Mouse (Mus musculus) cerebellum, postnatal 36 days (tissue): ENCODE measurements around the gene Wfdc16.
"Not testable (repeated sequence)": the region's sequence is repeated elsewhere in the genome, so short reads cannot be mapped to it uniquely, and the experiment has no call there.

Experiments
- DNase-seq, 2 experiments: peaks; one replicate each; pipeline ENCODE4 v3.0.0; 2021 to 2022; ENCODE audit warnings: mixed read lengths in 2 of 2

Wfdc16 gene

DNA sequence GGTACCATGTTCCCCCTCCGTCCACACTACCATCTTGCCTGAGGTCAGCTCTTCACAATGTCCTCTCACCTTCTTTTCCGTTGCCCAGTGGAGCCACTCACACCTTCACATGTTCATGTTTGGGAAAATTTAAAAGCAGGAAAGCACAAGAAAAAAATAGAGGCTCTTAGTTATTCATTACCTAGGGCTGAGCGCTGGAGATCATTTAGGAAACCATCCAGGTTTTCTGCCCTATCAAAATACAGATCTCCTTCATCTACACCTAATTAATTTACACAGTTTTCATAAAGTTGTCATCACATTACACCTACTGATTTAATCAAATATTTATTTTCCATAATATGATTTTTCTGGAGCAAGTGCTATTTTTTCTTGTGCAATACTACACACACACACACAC, at the start of gene Wfdc16:
TSS of gene Wfdc16 (minus strand) at position 101 of the 400 bp plus-strand sequence.
- DNase-seq = no peak

DNA sequence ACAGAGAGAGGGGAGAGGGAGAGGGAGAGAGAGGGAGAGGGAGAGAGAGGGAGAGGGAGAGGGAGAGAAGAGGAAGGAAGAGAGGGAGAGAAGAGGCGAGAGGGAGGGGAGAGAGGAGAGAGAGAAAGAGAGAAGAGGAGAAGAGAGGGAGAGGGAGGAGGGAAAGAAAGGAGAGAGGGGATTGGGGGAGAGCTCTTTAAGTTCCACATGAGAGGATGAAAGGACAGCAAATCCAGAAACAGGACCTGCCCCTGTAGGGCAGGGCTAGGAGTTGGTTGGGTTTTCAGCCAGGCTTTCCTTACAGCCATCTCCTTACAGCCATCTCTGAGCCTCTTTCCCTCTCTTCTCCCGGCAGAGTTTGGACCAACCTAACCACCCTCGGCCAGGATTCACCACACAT, 46.2 kb upstream of the Wfdc16 start, which contains the start of gene Wfdc13:
TSS of gene Wfdc13 (plus strand) at position 301 of the 400 bp plus-strand sequence.
- no peak for DNase-seq

DNA sequence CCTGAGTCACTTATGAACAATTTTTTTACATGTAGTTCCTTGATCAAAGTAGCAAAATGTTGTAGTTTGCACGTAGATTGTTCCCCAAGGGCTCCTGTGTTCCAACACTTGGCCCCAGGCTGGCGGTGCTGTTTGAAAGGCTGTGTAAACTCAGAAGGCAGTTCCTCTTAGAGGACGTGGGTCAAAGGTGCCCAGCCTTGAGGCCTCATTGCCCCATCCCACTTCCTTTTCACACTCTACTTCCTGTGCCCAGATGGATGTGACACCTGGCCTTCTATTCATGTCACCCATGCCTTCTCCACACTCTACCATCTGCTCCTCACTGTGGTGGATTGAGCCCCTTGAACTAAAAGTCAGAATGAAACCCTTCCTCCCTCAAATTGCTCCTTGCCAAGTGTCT, 41.3 kb upstream of the Wfdc16 start:
- no peak for DNase-seq

DNA sequence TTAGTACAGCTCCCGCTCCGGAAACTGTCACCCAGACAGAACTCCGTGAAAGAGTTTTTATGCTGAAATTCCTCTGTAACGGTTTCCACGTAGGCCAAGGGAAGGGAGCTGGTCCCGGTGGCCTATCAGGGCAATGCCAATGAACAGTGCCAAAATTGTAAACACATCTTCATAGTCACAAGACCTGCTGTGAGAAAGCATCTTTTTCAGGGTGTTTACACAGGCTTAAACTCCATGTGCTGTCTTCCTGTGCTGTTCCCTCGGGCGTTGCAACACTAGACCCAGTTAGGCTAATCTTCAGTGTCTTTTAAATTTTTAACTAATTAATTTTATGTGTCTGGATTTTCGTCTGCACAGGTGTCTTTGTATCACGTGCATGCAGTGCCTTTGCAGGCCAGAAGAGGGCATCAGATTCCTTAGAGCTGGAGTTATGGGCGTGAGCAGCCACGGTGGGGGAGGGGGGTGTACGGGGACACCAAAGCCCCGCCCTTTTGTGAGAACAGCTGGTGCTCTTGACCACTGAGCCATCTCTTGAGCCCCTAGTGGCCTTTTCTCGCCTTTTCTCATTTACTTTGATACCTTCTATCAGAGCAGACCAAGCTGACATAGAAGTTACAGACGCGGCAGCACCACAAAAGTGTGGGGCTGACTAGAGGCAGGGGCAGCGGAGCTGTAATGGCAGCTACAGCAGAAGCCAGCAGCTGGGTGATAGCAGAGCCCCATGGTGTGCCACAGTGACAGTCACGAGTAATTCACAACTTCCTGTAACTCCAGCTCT, 40.4 kb upstream of the Wfdc16 start:
- peak; percentile 59 to 62 for DNase-seq

DNA sequence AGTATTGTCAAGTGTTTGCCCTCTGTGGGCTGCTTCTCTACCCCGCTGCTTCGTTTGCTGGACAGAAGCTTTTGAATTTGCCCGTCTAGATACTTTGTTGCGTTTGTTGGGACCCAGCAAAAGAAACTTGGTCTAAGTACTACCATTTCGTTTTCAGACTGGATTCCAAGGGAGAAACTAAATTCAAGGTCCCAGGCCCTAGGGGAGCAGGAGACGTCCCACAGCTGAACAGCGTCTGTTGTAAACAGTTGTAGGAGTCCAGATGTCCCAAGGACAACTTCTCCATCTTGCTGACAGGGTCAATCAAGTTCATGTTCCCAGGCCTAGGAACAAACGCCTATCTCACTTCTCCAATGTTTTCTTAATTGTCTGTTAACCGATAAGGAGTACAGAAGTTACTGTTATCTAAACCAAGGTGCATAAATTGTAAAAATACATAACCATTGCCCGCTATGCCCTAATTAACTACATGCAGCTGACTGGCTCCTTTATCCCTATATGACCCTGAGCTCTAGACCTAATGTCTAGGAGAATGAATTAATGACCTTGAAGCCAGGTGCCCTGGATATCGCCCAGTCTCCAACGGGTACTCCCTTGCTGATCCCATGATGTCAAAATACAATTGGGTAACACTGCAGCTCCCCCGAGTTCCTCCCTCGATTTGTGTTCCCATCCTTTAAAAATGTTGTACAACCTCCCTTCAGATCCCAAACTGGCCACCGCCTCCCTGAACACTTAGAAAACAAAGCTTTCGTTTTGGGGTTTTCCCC, 38.5 kb upstream of the Wfdc16 start:
- no peak for DNase-seq

DNA sequence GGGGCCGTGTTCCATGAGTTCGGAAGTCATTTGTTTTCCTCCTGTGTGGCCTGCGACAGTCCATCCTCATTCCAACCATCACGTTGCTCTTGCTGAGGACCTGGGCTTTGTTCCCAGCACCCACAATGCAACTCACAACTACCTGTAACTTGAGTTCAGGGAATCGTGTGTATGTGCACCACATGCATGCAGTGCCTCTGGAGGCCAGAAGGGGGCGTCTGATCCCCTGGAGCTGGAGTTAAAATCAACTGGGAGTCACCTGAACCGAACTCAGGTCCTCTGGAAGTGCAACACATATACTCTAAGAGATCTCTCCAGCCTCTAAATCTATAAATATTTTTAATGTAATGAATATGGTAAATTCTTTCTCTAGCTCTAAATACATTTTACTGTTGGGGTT, 37.5 kb upstream of the Wfdc16 start:
- DNase-seq = no peak

DNA sequence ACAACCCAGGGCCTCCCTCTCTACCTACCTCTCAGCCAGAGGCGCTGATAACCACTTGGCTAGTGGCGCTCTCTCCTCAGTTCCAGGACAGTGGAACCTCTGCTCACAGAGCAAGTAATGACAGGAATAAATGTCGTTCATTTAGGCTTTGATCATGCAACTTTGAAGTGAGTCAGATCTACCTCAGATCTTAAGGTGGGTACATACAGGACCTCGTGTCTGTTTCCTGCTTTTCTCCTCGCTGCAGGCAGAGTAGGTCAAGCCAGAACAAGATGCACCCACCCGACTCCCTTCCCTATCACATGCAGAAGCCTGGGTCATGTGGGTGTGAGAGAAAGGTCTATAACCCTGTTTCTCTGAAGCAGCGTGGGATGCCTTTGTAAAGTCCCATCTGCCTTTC, 35.4 kb upstream of the Wfdc16 start, which contains the start of gene Wfdc11:
TSS of gene Wfdc11 (minus strand) at position 101 of the 400 bp plus-strand sequence.
- no peak for DNase-seq

DNA sequence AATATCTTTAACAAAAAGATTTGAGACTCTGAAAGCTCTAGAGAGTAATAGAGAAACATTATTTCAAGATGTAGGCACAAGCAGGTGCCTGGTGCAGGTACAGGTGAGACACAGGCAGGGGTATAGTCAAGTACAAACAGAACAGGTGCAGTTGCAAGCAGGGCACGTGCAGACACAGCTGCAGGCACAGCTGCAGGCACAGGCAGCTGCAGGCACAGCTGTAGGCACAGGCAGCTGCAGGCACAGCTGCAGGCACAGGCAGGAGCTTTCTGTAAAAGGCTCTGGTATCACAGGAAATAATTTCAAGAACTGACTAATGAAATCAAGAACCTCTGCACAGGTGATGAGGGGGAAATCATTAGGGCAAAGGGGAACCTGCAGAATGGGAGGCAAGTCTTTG, 32.3 kb upstream of the Wfdc16 start:
- no peak for DNase-seq

DNA sequence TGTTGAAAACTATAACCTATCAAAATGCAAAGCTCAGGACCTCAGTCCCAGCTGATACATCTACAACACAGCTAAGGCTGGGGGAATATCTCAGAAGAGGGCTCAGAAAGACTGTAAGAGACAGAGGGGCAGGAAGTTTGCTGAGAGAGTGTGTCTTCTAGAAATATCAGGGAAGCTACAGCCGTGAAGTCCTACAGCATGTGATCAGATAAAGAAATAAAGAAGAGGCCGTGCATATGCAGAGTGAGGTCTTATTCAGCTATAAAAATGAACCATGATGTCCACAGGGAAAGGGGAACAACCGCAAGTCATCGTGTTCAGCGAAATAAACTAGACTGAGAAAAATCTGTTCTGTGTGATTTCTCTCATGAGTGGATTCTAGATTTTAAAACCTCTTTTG, 31.7 kb upstream of the Wfdc16 start:
- no peak for DNase-seq

DNA sequence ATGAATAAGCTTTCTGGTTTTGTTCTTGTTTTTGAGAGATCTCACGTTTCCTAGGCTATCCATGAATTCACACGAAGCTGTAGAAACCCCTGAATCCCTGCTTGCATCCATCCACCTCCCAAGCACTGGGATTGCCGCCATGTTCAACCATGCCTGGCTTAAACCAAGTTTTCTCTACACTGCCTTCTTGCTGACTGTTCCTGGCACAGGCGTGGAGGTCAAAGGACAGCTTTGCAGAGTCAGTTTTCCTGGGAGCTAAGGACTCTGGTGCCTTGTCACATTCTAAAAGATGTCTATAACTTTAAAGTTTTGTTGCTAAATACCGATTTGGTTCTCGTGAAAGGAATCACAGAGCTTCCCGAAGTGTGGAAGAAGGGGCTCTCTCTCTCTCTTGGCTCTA, 26.3 kb upstream of the Wfdc16 start:
- DNase-seq = no peak

DNA sequence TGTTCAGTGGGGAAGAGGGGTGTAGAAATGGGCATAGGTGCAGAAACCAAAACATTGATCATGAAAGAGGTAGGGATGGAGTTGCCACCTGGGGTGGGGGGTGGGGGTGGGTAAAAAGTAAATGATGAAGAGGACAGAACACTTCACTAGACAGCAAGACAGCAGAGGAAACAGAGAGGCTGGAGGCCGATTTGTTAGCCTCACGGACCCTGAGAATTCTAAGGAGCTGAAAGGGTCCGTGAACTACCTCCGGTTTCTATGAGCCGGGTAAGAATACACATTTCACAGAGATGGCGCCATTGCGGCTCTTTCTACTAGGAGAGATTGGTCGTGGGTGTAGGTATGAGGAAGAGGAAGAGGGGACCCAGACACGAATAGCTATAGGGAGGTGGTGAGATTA, 17.9 kb upstream of the Wfdc16 start, which contains the start of gene Wfdc9:
TSS of gene Wfdc9 (minus strand) at position 101 of the 400 bp plus-strand sequence.
- no peak for DNase-seq

DNA sequence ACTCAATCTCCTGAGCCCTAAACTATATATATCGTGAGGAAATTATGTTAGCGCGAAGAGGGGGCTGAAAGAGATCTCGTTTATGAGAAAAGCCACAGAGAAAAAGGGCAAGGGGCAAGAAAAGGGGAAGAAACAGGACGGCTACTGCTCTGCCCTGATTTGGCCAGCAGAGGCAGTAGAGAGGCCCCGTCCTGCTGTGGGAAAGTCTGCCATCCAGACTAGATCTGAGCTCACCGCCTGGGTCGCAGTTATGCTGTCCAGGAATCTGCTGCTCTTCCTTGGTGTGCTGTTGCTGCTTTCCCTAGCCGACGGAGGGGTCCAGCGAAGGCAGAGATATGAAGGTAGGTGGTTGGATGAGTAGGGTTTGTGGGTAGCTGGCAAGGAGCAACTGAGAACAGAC, 17.3 kb upstream of the Wfdc16 start, which contains the start of gene Wfdc10:
TSS of gene Wfdc10 (plus strand) at position 189 of the 400 bp plus-strand sequence.
- peak; percentile 13 to 24 for DNase-seq

DNA sequence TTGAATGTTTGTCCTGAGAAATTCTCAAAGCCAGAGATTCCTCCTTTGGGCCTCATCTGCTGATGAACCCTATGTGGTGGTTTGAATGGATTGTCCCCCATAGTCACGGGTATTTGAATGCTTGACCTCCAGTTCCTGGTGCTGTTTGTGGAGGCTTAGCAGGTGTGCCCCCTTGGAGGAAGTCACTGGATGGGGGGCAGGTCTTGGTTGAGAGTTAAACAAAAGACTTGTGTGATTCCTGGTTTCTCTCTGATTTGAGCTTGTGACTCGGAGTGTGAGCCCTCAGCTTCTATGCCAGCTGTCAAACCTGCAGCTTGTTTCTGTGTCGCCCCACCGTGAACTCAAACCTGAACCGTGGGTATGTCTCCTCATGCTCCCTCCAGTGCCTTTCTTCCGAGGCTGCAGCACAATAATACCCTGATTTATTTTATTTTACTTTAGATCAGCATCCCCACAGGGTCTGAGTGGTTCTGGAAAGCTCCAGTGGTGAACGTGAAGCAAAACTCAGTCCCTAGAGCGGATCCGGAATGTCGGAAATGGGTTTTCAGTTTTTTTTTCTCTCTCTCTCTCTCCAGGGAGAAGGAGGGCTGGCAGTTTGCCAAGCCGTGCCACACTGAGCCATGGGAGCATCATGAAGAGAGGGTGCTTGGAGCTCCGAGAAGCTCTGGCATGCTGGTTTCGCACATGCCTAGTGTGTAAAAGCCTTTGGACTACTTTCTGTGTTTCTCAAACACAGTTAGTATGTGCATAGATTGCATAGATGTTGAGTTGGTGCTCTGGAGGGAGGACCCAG, 3.5 kb upstream of the Wfdc16 start:
- DNase-seq = no peak

DNA sequence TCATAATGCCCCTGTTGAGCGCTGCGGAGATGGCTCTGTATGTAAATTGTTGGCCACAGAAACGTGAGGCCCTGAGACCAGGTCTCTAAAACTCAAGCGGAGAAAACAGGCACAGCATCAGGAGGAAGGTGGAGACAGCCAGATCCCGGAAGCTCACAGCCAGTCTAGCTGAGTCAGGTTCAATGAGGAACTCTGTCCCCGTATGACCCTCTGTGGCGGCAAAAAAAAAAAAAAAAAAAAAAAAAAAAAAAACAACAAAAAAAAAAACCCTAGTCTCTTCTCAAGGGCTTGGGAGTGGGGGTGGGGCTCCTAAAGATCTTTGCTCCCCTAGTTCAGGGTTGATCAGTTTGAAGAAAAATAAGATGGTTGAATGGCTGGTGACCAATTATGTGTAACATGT, 2.5 kb upstream of the Wfdc16 start:
- no peak for DNase-seq

DNA sequence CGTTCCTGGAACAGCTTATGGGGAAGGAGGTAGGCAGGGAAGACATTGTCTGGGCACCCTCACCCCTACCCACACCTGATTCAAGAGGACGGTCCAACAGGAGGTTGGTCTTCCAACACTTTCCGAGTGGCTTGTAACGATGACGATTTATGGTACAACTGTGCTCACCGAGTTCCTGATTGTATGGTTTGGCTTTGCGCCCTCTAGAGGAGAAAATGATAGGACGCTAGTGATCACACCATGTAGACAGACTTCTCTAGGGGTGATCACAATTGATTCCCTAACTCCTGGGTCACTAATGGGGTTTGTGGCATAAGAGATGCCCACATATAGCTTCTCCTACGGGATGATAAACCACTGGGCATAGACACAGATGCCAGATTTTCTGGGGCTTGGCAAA, 3.3 kb downstream of the Wfdc16 start:
- no peak for DNase-seq

DNA sequence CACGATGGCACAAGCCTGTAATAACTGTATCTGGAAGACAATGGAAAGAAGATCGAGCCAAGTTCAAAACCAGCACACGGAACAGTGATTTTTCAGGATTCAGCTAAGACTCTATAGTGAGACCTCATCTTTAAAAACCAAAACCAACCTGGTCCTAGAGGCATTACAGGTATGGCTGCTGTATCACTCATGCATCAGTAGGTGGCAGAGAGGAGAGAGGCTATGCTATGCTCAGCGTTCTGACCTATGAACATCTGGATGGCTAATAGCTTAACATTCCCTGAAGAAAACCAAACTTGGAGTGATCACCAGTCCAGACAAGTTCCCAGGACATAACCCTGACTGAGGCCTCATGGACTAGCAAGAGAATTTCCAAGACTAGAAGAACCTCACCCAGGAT, 16.8 kb downstream of the Wfdc16 start:
- DNase-seq = no peak

DNA sequence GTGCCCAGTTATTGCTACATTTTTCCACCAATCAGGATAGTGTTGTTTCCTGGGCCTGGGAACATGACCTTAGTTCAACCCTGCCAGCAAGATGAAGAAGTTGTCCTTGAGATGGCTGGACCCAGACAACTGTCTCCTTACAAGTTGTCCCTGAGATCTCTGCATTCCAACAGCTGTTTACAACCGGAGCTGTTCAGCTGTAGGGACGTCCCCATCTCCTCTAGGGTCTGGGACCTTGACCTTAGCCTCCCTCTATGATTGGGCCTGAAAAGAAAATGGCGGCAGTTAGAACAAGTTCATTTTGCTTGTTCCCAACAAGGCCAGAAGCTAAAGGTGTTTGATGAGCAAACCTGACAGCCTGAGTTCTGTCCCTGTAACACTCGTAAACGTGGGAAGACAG, 19.5 kb downstream of the Wfdc16 start:
- no peak for DNase-seq

DNA sequence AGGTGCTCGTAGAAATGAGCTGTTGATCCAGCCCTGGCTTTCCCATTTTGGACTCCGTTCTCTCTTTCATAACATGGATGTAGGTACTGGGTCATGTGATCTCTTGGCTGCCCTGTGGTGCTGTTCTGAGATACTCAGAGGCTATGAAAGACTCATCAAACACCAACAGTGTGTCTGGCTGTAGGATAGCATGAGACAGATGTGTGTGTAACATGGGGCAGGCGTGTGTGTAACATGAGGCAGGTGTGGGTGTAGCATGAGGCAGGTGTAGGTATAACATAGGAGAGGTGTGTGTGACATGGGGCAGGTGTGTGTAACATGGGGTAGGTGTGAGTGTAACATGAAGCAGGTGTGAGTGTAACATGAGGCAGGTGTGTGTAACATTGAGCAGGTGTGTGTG, 23.2 kb downstream of the Wfdc16 start:
- DNase-seq = no peak

DNA sequence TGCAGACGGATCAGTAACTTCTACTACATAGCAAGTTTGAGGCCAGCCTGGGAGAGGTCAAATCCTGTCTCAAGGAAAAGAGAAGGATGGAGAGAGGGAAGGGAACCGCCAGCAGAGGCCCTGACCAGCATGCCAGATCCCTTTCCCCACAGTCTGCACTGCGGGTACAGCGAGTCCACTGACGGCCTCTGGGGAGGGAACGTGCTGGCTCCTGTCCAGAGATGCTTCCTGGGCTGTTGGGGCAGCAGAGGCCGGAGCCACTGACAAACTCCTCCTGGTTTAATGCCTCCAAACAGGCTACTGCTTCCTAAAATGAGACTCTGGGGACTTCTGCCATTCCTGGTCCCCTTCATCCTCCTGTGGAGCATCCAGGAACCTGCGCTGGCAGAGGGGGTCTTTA, 25.1 kb downstream of the Wfdc16 start, which contains the start of the genes Wfdc6b and Wfdc8:
TSS of gene Wfdc6b (plus strand) at position 52 of the 400 bp plus-strand sequence.
TSS of gene Wfdc8 (minus strand) at position 156 of the 400 bp plus-strand sequence.
- DNase-seq = not testable (repeated sequence)

DNA sequence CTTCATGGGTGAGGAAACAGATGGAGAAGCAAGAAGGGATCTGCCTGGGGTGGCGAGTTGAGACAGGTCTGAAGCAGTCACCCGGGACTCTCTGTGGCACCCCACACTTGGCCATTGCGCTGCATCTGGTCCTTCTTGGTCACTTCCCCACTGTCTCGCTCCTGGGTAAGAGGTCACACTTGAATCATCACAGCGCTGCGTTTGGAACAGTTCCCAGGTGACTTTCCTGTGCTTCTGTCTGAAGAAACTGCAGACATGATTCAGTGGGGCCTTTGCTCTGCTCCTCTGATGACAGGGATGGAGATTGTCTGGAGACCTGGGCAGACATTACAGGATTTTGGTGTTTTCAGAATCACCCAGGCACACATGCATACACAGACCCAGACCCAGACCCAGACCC, 29.8 kb downstream of the Wfdc16 start:
- DNase-seq = no peak

DNA sequence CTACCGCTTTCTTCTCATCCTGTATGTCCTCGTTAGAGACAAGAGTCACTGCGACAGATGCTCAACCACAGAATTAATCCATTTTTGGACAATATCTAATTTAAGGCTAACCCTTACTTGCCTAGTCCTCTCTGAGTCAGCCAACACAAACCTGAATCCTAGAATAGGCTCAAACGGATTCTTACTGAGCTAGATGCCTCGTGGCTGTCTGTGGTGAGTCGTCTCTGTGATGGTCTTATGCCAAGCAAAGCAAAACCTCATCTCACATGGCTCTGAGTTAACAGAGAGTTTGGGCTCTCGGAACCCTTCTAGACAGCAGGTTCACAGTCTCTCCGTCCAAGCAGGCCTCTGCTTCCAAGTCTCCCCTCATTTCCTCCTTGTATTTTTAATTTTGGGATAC, 34.2 kb downstream of the Wfdc16 start:
- no peak for DNase-seq

DNA sequence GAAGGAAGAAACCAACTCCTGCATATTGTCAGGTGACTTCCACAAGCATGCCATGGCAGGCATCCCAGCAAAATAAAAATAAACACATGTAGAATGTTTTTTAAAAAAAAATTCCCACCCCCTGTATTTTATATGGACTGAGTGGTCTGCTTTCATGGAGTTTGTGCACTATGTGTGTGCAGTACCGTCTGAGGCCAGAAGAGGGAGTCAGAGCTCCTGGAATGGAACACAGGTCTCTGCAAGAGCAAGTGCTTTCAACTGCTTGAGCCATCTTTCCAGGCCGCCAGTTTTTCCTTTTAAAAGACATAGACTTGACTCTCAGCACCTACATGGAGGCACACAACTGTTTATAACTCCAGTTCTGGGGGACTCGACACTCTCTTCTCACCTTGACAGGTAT, 35.1 kb downstream of the Wfdc16 start:
- DNase-seq = no peak

DNA sequence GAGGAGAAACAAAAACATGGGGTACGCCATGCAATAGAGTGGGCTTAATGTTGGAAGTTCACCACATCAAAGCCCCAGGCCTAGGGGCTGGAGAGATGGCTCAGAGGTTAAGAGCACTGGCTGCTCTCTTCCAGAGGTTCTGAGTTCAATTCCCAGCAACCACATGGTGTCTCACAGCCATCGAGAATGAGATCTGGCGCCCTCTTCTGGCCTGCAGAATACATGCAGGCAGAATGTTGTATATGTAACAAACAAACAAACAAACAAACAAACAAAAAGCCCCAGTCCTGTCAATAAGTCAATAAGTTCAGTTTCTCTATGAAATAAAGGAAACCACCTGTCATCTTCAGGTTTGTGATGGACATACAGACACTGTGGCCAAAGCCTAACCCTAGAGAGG, 38.4 kb downstream of the Wfdc16 start:
- no peak for DNase-seq
